Mouse (Mus musculus) liver, embryonic 15.5 days (tissue): ENCODE data around the gene Phf20. TPM values are rescaled to one million over a fixed set of nuclear protein-coding genes. Genes with fewer than 3 reads are reported as not detected.
"Not testable (repeated sequence)": the region's sequence is repeated elsewhere in the genome, so short reads cannot be mapped to it uniquely, and the experiment has no call there.

Source experiments
- ATAC-seq: fragments of 200-750 bp; cut with Nextera tagmentation; 2 replicates; pipeline ENCODE4 v1.8.0; 2017; ENCODE audit warnings: moderate number of reproducible peaks, mild to moderate bottlenecking, moderate library complexity; ENCODE audit not compliant: insufficient read depth
- H3K27ac ChIP-seq: fragments of 300-500 bp; sonication (generic); replicated peaks from 2 replicates; pipeline ENCODE4 v1.5.1; 2015; ENCODE audit warnings: mild to moderate bottlenecking, inconsistent platforms
- H3K27me3 ChIP-seq: fragments of 300-500 bp; sonication (generic); 2 replicates; pipeline ENCODE4 v1.6.1; 2015; ENCODE audit warnings: mild to moderate bottlenecking, inconsistent platforms
- H3K36me3 ChIP-seq: fragments of 300-500 bp; sonication (generic); replicated peaks from 2 replicates; pipeline ENCODE4 v1.6.1; 2015; ENCODE audit warnings: moderate library complexity, mild to moderate bottlenecking, inconsistent platforms
- H3K4me1 ChIP-seq: fragments of 300-500 bp; sonication (generic); replicated peaks from 2 replicates; pipeline ENCODE4 v1.6.1; 2015; ENCODE audit warnings: inconsistent platforms
- H3K4me2 ChIP-seq: fragments of 300-500 bp; sonication (generic); 2 replicates; pipeline ENCODE4 v1.6.1; 2015; ENCODE audit warnings: moderate library complexity, mild to moderate bottlenecking, inconsistent platforms
- H3K4me3 ChIP-seq: fragments of 300-500 bp; sonication (generic); replicated peaks from 2 replicates; pipeline ENCODE4 v1.5.1; 2015; ENCODE audit warnings: mild to moderate bottlenecking, inconsistent platforms
- H3K9ac ChIP-seq: fragments of 300-500 bp; sonication (generic); 2 replicates; pipeline ENCODE4 v1.6.1; 2015; ENCODE audit warnings: moderate library complexity, mild to moderate bottlenecking, inconsistent platforms
- H3K9me3 ChIP-seq: fragments of 300-500 bp; sonication (generic); replicated peaks from 2 replicates; pipeline ENCODE4 v1.6.1; 2016; ENCODE audit warnings: inconsistent platforms
- WGBS: fragments of 180-500 bp; shearing (Covaris S2); methylation state at CpG from one replicate; pipeline ENCODE4 v1.1.7; 2015; ENCODE audit warnings: mixed read lengths; ENCODE audit not compliant: insufficient replicate concordance; 5-methylcytosine and 5-hydroxymethylcytosine counted together
- polyA plus RNA-seq: library from polyadenylated mRNA; unstranded; fragments of >200 nt; fragmentation: Nextera tagmentation; extraction: Ambion mirVana; gene quantifications from 2 replicates; pipeline ENCODE4 v1.2.1, GENCODE M21; 2015

Phf20 gene
- polyA plus RNA-seq, 1 experiment from 2014 or later: 14.7 TPM

DNA sequence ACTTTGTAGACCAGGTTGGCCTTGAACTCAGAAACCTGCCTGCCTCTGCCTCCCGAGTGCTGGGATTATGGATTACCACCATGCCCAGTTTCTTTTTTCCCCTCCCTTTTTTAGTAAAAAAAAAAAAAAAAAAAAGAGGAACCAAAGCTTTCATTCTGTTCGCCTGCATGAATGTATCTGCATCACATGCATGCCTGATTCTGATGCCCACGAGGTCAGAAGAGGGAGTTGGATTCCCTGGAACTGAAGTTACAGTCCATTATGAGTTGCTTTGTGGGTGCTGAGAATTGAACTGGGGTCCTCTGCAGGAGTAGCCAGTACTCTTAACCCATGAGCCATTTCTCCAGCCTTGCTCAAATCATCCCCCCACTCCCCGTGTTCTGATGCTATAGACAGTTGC, 5.2 kb downstream of the Phf20 start:
- Histone ChIP-seq H3K27ac (no peak overlapping the region), H3K4me2 (no peak overlapping the region), H3K4me3 (no peak overlapping the region), H3K4me1 (peaks cover 39% of the 10 kb centered on the region), H3K27me3 (no peaks in the 10 kb centered on the region), H3K9me3 (no peaks in the 10 kb centered on the region), H3K36me3 (peaks cover 15% of the 10 kb centered on the region; the same call in 1 of the 2 replicates), H3K9ac (no peak overlapping the region)
- WGBS: 61% methylated on average over 4 of the region's 4 CpGs
- ATAC-seq: no peak

DNA sequence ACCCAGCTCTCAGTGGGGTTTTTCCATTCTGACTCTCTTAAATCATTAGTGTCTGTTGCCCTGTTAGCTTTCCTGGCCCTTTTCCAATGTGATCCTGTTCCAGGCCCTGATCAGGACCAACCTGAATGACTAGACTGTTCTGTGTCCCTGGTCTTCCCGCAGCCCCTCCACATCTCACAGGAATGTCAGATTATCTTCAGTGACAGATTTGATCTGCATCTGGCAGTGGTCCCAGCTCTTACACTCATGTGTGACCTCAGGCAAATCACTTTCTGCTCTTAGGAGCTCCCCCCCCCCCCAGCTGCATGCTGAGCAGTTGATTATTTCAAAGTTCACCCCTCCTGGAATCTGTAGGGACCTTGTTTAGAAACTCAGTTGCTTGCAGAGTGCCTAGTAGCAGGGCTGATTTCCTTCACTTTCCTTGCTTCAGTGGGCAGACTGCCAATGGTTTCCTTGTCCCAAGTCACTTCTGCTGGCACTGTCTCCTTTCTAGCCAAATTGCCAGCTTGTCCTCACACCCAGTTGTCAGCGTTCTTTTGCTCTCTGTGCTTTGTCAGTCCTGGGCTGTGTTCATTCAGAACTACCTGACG, 6.7 kb downstream of the Phf20 start:
- Histone ChIP-seq H3K9ac (no peak overlapping the region), H3K4me2 (no peak overlapping the region)
- ATAC-seq: 0 out of 2 replicates have a peak, but pooled peaks have one; percentile 25

DNA sequence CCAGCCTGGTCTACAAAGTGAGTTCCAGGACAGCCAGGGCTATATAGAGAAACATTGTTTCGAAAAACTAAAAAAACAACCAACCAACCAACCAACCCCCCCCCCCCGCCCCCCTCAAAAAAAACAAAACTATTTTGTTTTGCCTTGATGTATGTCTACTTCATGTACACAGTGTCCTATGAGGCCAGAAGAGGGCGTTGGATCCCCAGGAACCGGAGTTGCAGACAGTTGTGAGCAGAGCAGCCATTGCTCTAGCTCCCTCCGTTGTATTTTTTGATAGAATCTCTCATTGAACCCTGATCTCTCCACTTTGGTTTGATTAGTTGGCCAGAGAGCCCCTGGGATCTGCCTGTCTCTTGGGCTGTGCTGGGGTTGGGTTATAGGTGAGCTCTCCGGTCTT, 7.7 kb downstream of the Phf20 start:
- Histone ChIP-seq H3K4me3 (no peak overlapping the region), H3K27me3 (no peaks in the 10 kb centered on the region), H3K4me1 (peaks cover 20% of the 10 kb centered on the region), H3K27ac (no peak overlapping the region), H3K4me2 (no peak overlapping the region), H3K9ac (no peak overlapping the region), H3K36me3 (peaks cover 20% of the 10 kb centered on the region; the same call in 1 of the 2 replicates), H3K9me3 (no peaks in the 10 kb centered on the region)
- no peak for ATAC-seq
- 76% methylated on average over 6 of the region's 6 CpGs for WGBS

More for the DNA sequence above, 6.7 kb downstream of the Phf20 start:
- 67% methylated on average over 3 of the region's 3 CpGs for WGBS
- H3K9me3 ChIP-seq: no peaks in the 10 kb centered on the region
- H3K27ac ChIP-seq: 0 out of 2 replicates have a peak overlapping the region, but pooled peaks have one; percentile 38
- peaks cover 29% of the 10 kb centered on the region for H3K4me1 ChIP-seq
- H3K36me3 ChIP-seq: peaks cover 20% of the 10 kb centered on the region; the same call in 1 of the 2 replicates
- no peak overlapping the region for H3K4me3 ChIP-seq
- no peaks in the 10 kb centered on the region for H3K27me3 ChIP-seq

DNA sequence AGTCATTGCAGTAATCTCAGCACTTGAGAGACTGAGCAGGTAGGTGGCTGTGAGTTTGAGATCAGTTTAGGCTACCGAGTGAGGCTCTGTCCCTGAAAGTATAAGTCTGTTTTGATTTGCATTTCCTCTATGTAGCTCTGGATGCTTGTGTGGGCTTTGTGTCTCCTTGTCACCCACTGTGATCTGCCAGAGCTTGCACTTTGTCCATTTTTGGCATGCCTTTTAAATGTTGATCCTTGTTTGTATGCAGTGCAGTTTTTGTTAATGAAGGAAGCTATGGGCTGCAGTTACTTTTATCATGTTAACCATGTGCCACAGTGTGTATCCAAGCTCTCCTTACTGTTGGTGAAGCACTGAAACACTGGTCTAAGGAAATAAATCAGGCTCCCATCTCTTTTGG, 21.5 kb downstream of the Phf20 start:
- no peak overlapping the region for H3K4me3 ChIP-seq
- 60% methylated on average over 1 of the region's 1 CpGs for WGBS
- no peaks in the 10 kb centered on the region for H3K27me3 ChIP-seq
- no peak overlapping the region for H3K9ac ChIP-seq
- H3K4me2 ChIP-seq: no peak overlapping the region
- ATAC-seq: no peak
- H3K9me3 ChIP-seq: no peaks in the 10 kb centered on the region
- H3K27ac ChIP-seq: no peak overlapping the region
- H3K36me3 ChIP-seq: 0 out of 2 replicates have a peak, but pooled peaks cover 2% of the 10 kb centered on the region
- no peaks in the 10 kb centered on the region for H3K4me1 ChIP-seq

DNA sequence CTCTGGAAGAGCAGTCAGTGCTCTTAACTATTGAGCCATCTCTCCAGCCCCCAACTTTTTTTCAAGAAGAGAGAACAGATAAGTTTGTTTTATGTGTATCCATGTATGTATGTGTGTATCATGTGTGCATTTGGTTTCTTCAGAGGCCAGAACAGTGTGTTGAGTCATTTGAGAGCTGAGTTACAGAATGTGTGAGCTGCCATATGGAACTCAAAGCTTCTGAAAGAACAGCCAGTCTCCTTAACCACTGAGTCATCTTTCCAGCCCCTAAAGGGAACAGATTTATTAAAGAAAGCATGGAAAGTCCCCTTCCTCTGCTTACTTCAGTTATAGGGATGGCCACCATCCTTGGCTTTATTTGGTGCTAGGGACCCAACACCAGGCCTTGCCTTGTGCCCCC, 25.8 kb downstream of the Phf20 start:
- H3K4me3 ChIP-seq: no peak overlapping the region
- ATAC-seq: no peak

DNA sequence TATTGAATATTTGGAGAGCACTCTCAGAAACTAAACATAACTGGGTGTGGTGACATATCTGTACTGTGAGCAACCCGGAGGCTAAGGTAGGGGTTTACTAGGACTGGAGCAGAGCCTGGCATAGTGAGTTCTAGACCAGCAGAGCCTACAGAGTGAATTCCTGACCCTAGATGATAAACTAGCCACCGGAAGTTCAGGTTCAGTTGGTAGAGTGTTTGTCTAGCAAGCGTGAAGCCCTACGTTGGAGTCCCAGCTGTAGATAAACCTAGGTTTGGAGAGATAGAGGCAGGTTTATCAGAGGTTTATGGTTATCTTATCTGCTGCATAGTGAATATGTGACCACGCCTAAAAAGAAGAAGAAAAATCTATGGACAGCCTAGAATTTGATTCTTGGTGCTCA, 27.8 kb downstream of the Phf20 start:
- ATAC-seq: no peak
- Histone ChIP-seq H3K9me3 (no peaks in the 10 kb centered on the region), H3K4me1 (peaks cover 11% of the 10 kb centered on the region), H3K9ac (no peak overlapping the region), H3K36me3 (peaks cover 20% of the 10 kb centered on the region), H3K4me2 (no peak overlapping the region), H3K27me3 (no peaks in the 10 kb centered on the region), H3K4me3 (no peak overlapping the region), H3K27ac (no peak overlapping the region)
- WGBS: 34% methylated on average over 5 of the region's 5 CpGs

More for the DNA sequence above, 25.8 kb downstream of the Phf20 start:
- Histone ChIP-seq H3K27me3 (no peaks in the 10 kb centered on the region), H3K9me3 (no peaks in the 10 kb centered on the region), H3K4me1 (peaks cover 11% of the 10 kb centered on the region), H3K9ac (no peak overlapping the region), H3K27ac (no peak overlapping the region), H3K4me2 (no peak overlapping the region), H3K36me3 (peaks cover 16% of the 10 kb centered on the region; the same call in 1 of the 2 replicates)

DNA sequence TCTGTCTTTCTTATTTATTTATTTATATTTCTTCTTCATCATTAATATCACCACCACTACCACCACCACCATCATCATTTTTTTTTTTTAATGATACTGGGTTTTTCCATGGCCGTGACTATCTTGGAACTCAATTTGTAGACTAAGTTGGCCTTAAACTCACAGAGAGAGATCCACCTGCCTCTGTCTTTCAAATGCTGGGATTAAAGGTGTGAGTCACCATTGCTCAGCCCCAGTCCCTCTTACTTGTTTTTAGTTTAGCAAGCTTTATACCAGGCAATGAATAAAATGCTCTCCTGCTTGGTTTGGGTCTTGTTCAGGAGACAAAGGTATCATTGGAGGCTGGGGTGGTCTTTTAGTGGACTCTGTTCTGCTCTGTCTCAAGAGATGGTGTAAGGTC, 31.4 kb downstream of the Phf20 start:
- 79% methylated on average over 1 of the region's 1 CpGs for WGBS
- ATAC-seq: no peak

DNA sequence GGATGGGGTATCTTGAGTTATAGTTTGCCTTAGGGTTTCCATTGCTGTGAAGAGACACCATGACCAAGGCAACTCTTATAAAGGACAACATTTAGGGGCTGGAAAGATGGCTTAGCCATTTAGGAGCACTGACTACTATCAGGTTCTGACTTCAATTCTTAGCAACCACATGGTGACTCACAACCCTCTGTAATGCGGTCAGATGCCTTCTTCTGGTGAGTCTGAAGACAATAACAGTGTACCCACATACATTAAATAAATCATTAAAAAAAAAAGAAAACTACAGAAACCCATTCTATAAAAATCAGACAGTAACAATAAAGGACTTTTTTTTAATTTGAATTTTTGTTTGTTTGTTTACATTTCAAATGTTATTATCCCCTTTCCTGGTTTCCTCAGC, 32.9 kb downstream of the Phf20 start:
- Histone ChIP-seq H3K9ac (no peak overlapping the region), H3K9me3 (no peaks in the 10 kb centered on the region), H3K36me3 (peaks cover 22% of the 10 kb centered on the region), H3K4me3 (no peak overlapping the region), H3K27ac (no peak overlapping the region), H3K27me3 (no peaks in the 10 kb centered on the region), H3K4me2 (no peak overlapping the region), H3K4me1 (0 out of 2 replicates have a peak, but pooled peaks cover 2% of the 10 kb centered on the region)
- no peak for ATAC-seq
- WGBS: 78% methylated on average over 1 of the region's 1 CpGs

More for the DNA sequence above, 31.4 kb downstream of the Phf20 start:
- peaks cover 11% of the 10 kb centered on the region for H3K4me1 ChIP-seq
- peaks cover 24% of the 10 kb centered on the region for H3K36me3 ChIP-seq
- H3K9me3 ChIP-seq: no peaks in the 10 kb centered on the region
- no peak overlapping the region for H3K4me2 ChIP-seq
- no peaks in the 10 kb centered on the region for H3K27me3 ChIP-seq
- no peak overlapping the region for H3K9ac ChIP-seq
- H3K4me3 ChIP-seq: no peak overlapping the region
- H3K27ac ChIP-seq: no peak overlapping the region

DNA sequence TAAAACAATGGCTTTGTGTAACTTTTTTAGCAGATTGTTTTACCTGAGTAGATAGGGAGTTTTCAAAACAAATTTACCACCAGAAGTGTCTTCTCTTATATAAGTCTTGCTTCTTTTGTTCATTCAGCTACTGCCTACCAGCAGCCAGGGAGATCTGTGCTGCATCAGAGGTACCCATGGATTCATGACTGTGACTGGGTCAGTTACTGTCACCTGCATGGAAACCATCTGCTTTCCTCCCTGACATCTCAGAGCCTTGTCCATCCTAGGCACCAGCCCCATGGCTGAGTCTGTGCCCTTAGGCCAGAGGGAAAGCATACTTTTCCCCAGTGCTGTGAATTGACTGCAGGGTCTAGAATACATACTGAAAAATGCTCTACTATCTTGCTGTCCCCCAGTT, 35.1 kb downstream of the Phf20 start:
- Histone ChIP-seq H3K27ac (no peak overlapping the region), H3K4me3 (no peak overlapping the region), H3K27me3 (no peaks in the 10 kb centered on the region), H3K4me2 (no peak overlapping the region), H3K4me1 (no peaks in the 10 kb centered on the region), H3K9me3 (no peaks in the 10 kb centered on the region), H3K9ac (no peak overlapping the region), H3K36me3 (peaks cover 21% of the 10 kb centered on the region)
- ATAC-seq: no peak

DNA sequence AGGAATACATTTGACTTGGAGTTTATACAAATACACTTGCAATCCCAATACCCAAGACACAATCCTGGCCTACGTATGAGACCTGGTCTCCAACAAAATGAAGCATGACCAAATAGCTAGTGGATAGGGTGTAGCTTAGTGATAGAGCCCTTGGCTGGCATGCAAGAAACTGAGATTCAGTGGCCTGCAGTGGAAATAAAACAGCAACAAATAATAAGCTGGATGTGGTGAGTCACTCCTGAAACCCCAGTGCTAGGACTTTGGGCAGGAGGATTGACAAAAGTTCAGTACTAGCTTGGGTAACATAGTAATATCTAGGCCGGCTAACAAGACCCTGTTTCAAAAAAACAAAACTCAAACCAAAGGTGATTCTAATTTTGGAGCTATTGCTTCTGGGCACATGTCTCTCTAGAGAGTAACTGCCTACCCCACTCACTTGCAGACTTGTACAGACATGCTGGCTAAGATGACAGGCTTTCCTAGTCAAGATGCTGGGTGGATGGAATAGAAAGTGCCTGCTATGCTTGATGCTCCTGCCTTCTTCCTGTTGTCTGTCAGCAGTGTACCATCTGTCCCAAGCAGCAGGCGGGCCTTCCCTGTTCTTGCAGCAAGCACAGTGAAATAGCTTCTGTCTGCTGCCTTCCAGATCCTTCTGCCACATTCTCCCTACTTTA, 37.1 kb downstream of the Phf20 start:
- no peaks in the 10 kb centered on the region for H3K9me3 ChIP-seq
- 72% methylated on average over 3 of the region's 3 CpGs for WGBS
- H3K27ac ChIP-seq: no peak overlapping the region
- H3K36me3 ChIP-seq: peaks cover 21% of the 10 kb centered on the region
- no peak overlapping the region for H3K9ac ChIP-seq
- H3K4me3 ChIP-seq: no peak overlapping the region
- ATAC-seq: no peak
- no peaks in the 10 kb centered on the region for H3K27me3 ChIP-seq
- no peaks in the 10 kb centered on the region for H3K4me1 ChIP-seq
- H3K4me2 ChIP-seq: no peak overlapping the region

DNA sequence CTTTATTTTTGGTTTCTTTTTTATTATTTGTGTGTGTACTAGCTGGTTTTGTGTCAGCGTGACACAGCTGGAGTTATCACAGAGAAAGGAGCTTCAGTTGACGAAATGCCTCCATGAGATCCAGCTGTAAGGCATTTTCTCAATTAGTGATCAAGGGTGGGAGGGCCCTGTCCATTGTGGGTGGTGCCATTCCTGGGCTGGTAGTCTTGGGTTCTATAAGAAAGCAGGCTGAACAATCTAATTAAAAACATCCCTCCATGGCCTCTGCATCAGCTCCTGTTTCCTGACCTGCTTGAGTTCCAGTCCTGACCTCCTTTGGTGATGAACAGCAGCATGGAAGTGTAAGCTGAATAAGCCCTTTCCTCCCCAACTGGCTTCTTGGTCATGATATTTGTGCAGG, 37.8 kb downstream of the Phf20 start:
- not testable (repeated sequence) for H3K27ac ChIP-seq, ATAC-seq, H3K9me3 ChIP-seq, H3K4me3 ChIP-seq, H3K27me3 ChIP-seq, H3K4me1 ChIP-seq, H3K4me2 ChIP-seq, H3K9ac ChIP-seq
- WGBS: 69% methylated on average over 2 of the region's 2 CpGs
- H3K36me3 ChIP-seq: peaks cover 17% of the 10 kb centered on the region
